Mouse (Mus musculus): ENCODE data around the gene Clec2g. TPM values are rescaled to one million over a fixed set of nuclear protein-coding genes. Genes with fewer than 3 reads are reported as not detected.
"Not testable (repeated sequence)": the region's sequence is repeated elsewhere in the genome, so short reads cannot be mapped to it uniquely, and the experiment has no call there.

The Clec2g gene
- polyA plus RNA-seq (2017; shearing (Covaris generic)) = under 1 TPM in 1 of 2 experiments, not detected in 1; 0.17 TPM

DNA sequence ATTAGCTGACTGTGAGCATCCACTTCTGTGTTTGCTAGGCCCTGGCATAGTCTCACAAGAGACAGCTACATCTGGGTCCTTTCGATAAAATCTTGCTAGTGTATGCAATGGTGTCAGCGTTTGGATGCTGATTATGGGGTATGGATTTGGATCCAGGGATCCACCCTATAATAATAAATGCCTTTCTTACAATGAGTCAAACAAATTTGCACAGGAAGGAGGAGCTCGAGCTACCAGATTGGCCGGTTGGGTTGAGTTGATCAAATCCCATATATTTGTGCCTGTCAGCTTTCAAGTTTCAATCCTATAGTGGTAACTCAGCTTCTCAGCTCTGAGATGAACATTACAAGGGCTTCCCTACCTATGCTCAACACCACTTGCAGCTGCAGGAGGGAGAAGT, at the start of gene Clec2g:
Clec2g (plus strand) TSS at position 301 of the 400 bp plus-strand sequence.
- ATAC-seq = not testable (repeated sequence)

DNA sequence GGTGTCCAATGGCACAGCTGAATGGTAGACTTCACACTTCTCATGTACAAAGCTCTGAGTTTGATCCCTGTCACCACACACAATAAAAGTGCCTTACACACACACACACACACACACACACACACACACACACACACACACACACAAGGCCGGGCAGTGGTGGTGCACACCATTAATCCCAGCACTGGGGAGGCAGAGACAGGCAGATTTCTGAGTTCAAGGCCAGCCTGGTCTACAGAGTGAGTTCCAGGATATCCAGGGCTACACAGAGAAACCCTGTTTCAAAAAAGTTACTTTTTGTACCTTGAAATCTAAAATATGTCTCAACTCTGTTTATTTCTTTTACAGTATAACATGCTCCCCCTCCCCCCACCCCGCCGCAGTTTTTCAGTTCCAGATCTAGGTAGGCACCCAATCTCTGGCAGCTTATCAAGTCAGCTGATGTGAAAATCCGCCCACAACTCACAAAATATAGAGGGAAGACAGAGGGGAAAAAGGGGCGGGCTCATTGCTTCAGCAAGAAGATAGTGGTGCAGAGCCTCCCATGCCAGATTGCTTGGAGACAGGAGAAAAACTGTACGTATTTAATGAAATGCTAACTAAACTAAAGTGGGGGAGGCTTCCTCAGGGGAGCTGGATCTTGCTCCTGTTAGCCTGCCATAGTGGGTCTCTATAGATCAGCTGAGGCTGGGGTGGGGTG, 46.9 kb upstream of the Clec2g start, which contains the start of gene Clec2i:
Clec2i (plus strand) TSS at position 498 of the 700 bp plus-strand sequence.
- ATAC-seq = peak; percentile 75

DNA sequence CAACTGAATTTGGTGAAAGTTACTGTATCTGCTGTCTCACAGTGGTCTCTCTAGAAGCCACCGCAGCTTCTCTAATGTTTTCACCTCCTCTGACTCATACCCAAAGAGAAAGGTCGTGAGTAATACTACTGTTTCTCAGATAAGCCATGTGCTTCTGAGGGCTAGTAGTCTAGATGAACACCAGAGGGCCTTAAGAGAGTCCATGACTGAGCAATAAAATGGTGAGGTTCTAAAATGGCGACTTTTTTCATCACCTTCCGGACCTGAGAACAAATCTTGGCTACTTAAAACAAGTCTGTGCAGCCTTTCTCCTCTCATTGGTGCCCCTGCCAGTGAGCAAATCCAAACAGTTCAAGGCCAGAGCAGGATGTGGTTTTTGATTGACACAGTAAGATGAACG, 45.3 kb upstream of the Clec2g start:
- ATAC-seq = peak; percentile 81

DNA sequence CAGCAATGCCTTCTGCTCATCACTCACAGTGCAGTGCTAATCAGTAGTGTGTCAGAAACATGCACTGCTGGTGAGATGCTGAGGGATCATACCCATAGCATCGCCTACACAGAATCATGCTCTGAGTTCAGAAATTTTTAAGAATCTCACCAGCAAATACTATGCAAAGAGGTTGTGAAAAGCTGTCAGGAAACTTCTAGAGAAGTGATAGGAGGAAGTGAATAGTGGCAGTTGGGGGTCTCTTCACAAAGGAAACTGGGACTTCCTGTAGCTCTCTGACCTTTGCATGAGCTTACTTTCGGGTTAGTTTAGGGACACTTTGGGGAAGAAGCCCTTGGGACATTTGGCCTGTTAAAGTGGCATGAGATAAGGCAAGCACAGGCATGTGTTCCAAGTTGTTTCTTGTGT, 43.2 kb upstream of the Clec2g start, which contains the start of gene BC035044:
BC035044 (minus strand) TSS at position 179 of the 408 bp plus-strand sequence.
- no peak for ATAC-seq

DNA sequence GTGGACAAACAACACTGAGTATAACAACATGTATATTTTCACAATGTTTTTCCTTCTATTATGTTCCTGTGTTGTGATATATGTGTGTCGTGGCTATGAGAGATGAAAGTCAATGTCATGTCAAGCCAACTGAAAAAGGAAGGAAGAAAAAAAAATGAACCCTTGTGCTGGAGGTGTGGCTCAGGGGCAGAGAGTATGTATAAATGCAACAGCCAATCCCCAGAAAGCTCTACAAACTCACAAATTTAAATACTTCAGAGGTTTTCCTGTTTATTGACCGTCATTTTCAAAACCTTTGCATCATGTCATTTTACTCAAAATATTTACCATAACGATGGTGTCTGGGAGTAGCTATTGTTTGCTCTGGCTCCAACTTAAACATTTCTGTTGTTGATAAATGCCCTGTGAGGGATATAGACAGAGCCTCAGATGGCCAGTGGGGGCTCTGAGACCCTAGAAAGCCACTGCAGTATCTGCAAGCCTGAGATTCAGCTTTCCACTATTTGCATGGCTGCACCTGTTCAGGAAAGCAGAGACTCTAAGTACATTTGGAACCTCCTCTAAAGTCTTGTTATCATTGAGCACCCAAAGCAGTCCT, 38.7 kb upstream of the Clec2g start:
- ATAC-seq = no peak

DNA sequence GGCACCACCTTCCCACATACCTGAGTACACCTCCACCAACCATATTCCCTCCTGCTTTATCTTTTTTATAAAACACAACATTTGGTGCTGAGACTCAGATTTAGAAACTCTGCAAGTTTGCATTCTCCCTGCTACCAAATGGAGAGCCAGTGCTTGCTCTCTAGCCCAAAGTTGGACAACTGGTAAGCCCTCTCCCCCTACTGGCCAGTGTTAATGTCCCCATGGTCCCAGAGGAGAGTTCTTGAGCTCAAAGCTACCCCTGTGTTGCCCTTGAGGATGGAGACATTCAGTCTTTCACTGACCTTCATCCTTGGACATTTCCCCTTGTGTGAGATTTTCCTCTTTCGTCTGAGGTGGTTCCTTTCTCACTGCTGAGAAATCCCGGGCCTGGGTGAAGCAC, 34.1 kb upstream of the Clec2g start:
- ATAC-seq = no peak

DNA sequence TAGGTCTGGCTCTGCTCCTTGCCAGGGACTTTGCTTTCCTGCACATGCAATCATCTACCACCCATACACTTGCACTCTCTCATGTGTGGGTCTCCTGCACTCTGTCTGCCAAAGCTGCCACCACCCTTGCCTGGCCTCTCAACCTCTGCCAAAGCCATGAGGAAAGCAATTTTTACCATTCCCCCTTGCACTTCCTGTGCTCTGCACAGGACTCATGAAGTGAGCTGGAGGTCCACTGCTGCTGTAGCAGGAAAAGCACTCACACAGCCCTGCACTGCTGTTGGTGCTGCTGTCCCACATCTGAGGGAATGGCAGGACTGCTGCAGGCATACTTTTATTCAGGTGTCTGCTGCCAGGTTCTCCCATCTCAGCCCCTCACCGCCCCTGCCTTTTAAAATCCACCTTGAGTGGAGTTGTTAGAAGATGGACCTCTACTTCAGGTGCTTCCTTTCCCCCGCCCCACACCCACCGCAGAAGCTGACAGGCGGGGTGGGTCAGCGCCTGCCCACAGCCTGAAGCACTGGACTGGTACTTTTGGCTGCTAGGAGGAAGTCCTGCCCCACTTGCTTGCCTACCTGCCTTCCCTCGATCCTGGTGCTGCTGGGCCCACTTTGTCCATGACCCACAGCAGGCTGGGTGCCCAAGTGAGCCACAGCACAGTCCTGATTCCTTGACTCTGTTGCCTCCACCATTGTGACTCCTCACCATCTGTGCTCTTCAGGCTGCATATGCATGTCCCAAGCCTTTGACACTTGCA, 33.2 kb upstream of the Clec2g start:
- not testable (repeated sequence) for ATAC-seq

DNA sequence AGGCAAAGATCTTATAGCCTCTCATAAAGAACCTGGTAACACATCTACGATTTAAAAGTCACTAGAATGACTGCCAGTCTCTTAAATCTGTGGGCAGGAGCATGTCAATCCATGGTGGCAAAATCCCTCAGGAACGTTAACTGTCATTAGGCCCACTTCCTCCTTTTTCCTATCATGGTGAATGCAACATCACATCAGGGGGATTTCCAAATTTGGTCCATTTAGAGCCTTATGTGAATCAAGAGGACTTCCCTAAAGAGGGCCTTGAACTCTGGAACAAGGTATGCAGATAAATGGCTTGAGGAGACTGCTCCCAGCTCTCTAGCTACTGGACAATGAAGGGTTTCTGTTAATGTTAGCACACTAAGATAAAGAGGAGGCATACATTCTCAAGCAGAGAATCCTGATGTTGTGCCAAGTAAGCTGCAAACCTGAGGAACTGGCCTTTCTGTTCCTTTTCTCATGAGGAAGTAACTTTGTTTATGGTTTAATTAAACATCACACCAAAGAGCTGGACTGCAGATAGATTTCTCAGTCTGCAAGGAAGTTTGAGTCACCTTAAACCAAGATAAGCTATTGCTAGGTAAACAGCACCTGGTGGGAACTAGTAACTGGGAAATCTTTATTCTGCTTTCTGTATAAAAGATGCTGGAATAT, 20.5 kb upstream of the Clec2g start:
- no peak for ATAC-seq

DNA sequence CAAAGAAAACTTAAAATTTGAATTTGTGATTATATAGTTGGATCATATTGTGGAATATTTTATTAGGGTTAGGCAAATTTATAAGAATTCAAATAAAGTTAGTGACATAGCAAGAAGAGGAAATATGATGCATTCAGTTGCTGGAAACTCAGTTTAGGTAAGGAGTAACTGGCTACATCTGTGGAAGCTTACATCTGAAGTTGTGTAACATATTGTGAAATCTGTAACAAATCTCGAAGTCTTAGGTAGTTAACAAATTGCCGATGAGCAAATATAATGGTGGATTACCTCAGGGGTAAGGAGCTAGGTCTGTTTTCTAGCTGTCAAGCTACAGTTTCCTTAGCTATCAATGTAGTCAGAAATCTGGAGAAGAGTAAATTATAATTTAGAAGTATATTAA, 16.9 kb upstream of the Clec2g start:
- ATAC-seq = no peak

DNA sequence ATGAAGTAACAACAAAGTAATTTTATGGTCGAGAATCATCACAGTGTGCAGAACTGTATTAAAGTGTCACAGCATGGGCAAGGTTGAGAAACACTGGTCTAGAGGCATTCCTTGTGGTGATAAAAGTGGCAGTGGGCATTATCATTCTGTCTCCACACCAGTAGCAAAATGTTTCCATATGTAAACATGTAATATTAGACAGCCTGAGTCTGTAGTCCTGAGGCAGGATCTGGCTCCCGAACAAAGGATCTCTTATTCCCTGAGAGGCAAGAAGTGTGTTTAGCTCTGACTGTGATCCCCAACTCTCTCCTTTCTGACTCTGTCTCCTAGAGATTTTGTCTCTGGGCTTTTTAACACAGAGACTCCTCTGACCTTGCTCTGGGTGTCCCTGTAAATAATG, 1.1 kb upstream of the Clec2g start:
- ATAC-seq = no peak

DNA sequence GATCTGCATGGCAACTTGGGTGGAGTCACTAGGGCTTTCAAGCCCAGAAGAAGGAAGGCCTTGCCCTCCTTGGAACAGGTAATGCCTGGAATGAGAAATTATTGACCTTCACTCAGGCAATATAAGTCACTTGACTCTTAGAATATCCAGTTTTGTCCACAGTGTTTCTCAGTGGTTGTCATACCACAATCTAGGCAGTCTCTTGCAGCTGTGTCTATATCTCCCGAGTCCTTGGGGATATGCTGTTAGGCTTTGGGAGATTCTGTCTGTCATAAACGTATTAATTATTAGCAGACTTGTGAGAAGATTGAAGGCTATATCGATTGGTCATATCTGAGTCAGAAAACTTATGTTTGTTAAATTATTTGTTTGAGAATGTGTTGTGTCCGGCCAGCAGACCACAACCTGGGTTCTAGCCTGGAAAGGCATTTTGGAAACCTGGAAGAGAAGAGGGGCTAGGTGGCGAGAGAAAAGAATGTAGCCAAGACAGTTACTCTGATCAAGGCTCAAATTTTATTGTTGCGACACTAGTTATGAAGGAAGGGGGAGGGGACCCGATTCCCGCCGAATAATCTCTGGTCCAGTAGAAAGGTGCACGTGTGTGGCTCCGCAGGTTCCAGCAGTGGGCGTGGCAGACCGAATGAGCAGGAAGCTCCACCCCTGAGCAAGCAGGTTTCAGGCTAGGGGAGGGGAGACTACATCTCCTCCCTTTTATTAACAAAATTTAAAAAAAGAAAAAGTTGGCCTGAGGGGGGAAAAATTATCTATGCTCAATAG, 1.9 kb downstream of the Clec2g start:
- ATAC-seq = not testable (repeated sequence)

DNA sequence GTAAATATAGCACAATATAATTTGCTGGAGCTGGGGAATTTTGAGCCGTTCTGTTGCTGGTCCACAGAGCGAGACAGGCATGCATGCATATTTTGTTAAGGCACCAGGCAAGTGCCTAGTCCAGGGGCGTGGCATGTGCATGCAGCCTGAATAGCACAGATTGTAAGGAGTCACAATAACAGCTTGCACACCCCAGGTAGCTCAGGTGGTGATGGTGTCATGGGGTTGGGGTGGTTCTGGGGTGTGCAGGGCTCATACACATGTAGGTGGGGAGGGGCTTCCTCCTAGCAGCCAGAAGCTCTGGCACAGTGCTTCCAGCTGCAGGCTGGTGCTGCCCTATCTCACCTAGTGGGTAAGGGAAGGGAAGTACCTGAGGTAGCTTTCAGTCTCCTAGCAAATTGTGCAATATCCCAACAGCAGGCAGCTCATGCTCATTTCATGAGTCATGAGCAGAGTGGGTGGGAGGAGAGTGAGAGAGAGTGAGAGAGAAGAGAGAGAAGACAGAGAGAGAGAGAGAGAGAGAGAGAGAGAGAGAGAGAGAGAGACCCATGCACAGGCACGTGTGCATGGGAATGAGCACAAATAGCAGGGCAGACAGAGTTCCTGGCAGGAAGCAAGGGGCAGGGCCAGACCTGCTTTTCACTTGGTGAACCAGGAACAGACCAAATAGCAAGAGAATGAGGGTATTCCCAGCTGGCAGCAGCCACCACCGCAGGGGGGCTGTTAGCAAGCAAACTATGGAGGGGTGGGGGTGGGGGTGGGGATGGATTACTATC, 7.7 kb downstream of the Clec2g start:
- no peak for ATAC-seq

DNA sequence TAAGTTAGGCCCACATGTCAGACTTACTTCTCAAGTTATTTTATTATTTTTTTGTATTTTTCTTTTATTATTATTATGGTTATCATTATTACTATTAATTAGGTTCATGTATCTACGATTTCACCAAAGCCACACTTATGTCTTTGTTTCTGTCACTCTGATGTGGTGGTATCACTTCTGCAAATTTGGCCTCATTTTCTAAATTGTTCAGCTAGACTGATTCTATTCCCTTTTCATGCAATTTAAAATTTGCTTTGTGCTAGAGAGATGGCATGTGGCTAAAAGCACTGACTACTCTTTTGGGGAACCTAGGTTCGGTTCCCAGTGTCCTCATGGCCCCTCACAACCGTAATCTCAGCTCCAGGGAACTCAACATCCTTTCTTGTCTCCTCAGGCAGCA, 11.4 kb downstream of the Clec2g start:
- no peak for ATAC-seq

DNA sequence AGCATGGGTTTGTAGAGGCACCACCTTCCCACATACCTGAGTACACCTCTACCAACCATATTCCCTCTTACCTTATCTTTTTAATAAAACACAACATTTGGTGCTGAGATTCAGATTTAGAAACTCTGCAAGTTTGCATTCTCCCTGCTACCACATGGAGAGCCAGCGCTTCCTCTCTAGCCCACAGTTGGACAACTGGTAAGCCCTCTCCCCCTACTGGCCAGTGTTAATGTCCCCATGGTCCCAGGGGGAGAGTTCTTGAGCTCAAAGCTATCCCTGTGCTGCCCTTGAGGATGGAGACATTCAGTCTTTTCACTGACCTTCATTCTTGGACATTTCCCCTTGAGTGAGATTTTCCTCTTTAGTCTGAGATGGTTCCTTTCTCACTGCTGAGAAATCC, 26.9 kb downstream of the Clec2g start:
- no peak for ATAC-seq

DNA sequence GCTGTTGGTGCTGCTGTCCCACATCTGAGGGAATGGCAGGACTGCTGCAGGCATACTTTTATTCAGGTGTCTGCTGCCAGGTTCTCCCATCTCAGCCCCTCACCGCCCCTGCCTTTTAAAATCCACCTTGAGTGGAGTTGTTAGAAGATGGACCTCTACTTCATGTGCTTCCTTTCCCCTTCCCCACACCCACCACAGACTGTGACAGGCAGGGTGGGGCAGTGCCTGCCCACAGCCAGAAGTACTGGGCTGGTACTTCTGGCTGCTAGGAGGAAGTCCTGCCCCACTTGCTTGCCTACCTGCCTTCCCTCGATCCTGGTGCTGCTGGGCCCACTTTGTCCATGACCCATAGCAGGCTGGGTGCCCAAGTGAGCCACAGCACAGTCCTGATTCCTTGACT, 27.9 kb downstream of the Clec2g start:
- peak; percentile 32 for ATAC-seq

DNA sequence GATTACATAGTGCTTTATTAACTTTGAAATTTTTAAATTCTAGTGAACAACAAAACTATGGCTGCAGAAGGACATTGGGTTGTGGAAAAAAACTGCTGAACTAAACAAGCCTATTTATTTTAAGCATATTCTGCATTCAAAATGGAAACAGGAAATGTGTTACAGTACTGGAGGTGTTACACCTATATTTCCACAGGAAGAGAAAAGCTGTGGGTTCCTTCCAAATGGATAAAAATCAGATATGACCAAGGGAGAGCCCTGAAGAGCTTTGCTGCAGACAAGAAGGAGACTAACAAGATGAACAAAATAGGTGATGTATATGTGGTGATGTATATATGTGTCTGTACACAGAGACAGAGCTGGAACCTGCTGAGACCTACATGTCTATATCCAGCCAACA, 30.3 kb downstream of the Clec2g start:
- ATAC-seq = peak; percentile 43

DNA sequence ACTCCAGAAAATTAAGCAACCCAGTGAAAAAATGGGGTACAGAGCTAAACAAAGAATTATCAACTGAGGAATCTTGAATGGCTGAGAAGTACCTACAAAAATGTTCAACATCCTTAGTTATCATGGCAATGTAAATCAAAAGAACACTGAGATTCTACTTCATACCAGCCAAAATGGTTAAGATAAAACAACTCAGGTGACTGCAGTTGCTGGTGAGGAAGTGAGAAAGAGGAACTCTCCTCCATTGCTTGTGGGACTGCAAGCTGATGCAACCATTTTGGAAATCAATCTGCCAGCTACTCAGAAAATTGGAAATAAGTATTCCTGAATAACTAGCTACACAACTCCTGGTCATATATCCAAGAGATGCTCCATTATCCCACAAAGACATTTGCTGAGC, 34.3 kb downstream of the Clec2g start:
- no peak for ATAC-seq

DNA sequence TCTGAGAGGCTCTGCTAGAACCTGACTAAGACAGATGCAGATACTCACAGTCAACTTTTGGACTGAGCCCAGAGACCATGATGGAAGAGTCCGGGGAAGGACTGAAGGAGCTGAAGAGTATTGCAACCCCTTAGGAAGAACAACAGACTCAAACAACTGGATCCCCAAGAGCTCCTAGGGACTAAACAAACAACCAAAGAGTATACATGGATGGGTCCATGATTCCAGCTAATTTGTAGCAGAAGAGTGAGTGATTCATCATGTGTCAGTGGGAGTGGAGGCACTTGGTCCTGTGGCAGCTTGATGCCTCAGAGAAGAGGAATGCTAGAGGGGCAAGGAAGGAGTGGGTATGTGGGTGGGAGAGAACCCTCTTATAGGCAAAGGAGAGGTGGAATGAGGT, 35.6 kb downstream of the Clec2g start:
- no peak for ATAC-seq

DNA sequence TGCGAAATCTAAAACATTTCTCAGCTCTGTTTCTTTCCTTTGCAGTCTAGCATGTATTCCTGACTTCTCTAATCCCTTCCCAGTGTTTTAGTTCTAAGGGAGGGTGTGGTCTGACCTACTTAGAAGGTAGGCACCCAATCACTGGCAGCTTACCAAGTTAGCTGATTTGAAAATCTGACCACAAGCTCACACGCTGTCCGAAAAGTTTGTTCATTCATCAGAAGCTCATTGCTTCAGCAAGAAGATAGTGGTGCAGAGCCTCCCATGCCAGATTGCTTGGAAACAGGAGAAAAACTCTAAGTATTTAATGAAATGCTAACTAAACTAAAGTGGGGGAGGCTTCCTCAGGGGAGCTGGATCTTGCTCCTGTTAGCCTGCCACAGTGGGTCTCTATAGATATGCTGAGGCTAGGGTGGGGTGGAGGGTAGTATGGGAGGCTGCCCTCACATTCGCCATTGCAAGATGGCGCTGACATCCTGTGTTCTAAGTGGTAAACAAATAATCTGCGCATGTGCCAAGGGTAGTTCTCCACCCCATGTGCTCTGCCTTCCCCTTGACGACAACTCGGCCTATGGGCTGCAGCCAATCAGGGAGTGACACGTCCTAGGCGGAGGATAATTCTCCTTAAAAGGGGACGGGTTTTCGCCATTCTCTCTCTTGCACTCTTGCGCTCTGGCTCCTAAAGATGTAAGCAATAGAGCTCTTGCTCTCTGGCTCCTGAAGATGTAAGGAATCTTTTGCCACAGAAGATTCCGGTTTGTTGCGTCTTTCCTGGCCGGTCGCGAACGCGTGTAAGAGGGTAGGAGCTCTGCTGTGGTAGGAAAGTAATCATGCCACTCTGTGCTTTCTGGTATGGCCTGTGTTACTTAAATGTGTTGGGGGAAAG, 36.6 kb downstream of the Clec2g start:
- ATAC-seq = not testable (repeated sequence)

DNA sequence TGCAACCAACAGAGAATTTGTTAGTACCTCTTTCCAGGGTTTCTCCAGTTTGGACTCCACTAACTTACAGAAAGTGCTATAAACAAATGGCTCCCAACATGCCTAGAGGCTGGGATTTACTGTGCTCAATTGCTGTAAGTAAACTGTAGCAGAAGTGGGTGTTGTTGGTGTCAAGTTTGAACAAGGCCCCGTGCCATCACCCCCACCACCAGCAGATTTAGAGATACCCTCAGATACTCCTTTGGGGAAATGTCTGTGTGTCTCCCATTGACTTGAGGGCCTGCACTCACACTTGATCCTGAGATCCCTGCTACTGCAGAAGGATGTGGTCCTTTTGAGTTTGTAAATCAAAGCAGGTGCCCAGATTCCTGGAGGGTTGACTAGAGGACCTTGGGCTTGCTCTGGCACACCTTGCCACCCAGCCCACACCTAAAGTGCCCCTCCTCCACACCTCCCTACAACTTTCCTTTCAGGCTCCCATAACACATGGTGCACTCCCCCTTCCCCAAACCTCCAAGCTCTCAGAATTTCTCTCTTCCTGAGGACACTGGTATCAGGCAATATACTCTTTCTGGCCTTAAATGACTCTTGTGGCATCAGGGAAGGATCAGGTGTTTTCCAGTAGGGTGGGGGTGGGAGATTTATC, 37.3 kb downstream of the Clec2g start:
- no peak for ATAC-seq
